Mouse (Mus musculus) spleen, postnatal 0 days (tissue): ENCODE data around the gene Gm17535. TPM values are rescaled to one million over a fixed set of nuclear protein-coding genes. Genes with fewer than 3 reads are reported as not detected.

Experiments
- polyA plus RNA-seq: library from polyadenylated mRNA; unstranded; fragments of >200 nt; fragmentation: Nextera tagmentation; extraction: Ambion mirVana; gene quantifications from 2 replicates; pipeline ENCODE4 v1.2.1, GENCODE M21; 2015

Gene Gm17535
- not detected in 2 replicates for polyA plus RNA-seq

DNA sequence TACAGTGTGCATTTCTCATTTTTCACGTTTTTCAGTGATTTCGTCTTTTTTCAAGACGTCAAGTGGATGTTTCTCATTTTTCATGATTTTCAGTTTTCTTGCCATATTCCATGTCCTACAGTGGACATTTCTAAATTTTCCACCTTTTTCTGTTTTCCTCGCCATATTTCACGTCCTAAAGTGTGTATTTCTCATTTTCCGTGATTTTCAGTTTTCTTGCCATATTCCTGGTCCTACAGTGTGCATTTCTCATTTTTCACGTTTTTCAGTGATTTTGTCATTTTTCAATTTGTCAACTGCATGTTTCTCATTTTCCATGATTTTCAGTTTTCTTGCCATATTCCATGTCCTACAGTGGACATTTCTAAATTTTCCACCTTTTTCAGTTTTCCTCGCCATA is at the start of gene Gm17535:
TSS of gene Gm17535 (plus strand) at position 301 of the 400 bp plus-strand sequence.

DNA sequence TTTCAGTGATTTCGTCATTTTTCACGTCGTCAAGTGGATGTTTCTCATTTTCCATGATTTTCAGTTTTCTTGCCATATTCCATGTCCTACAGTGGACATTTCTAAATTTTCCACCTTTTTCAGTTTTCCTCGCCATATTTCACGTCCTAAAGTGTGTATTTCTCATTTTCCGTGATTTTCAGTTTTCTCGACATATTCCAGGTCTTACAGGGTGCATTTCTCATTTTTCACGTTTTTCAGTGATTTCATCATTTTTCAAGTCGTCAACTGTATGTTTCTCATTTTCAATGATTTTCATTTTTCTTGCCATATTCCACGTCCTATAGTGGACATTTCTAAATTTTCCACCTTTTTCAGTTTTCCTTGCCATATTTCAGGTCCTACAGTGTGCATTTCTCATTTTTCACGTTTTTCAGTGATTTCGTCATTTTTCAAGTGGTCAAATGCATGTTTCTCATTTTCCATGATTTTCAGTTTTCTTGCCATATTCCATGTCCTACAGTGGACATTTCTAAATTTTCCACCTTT is 33.9 kb upstream of the Gm17535 start, which contains the start of gene Gm10722:
TSS of gene Gm10722 (plus strand) at position 478 of the 528 bp plus-strand sequence.

DNA sequence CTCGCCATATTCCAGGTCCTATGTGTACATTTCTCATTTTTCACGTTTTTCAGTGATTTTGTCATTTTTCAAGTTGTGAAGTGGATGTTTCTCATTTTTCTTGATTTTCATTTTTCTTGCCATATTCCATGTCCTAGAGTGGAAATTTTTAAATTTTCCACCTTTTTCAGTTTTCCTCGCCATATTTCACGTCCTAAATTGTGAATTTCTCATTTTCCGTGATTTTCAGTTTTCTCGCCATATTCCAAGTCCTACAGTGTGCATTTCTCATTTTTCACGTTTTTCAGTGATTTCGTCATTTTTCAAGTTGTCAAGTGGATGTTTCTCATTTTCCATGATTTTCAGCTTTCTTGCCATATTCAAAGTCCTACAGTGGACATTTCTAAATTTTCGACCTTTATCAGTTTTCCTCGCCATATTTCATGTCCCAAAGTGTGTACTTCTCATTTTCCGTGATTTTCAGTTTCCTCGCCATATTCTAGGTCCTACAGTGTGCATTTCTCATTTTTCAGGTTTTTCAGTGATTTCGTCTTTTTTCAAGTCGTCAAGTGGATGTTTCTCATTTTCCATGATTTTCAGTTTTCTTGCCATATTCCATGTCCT is 31.5 kb upstream of the Gm17535 start, which contains the start of gene Gm11168:
TSS of gene Gm11168 (plus strand) at position 553 of the 603 bp plus-strand sequence.

DNA sequence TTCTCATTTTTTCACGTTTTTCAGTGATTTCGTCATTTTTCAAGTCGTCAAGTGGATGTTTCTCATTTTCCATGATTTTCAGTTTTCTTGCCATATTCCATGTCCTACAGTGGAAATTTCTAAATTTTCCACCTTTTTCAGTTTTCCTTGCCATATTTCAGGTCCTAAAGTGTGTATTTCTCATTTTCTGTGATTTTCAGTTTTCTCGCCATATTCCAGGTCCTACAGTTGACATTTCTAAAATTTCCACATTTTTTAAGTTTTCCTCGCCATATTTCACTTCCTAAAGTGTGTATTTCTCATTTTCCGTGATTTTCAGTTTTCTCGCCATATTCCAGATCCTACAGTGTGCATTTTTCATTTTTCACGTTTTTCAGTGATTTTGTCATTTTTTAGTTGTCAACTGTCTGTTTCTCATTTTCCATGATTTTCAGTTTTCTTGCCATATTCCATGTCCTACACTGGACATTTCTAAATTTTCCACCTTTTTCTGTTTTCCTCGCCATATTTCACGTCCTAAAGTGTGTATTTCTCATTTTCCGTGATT is 21.6 kb upstream of the Gm17535 start, which contains the start of gene Gm10721:
TSS of gene Gm10721 (plus strand) at position 408 of the 547 bp plus-strand sequence.

GRCm38 (mm10) chr9:3015354-3015753 is 19.0 kb upstream of the Gm17535 start, which contains the start of gene Gm10720:
TSS of gene Gm10720 (plus strand) at chr9:3015654.

GRCm38 (mm10) chr9:3017108-3017507 is 17.3 kb upstream of the Gm17535 start, which contains the start of gene Gm10719:
TSS of gene Gm10719 (plus strand) at chr9:3017408.

GRCm38 (mm10) chr9:3023312-3023984 is 11.0 kb upstream of the Gm17535 start, which contains the start of gene Gm10718:
TSS of gene Gm10718 (plus strand) at chr9:3023547.

DNA sequence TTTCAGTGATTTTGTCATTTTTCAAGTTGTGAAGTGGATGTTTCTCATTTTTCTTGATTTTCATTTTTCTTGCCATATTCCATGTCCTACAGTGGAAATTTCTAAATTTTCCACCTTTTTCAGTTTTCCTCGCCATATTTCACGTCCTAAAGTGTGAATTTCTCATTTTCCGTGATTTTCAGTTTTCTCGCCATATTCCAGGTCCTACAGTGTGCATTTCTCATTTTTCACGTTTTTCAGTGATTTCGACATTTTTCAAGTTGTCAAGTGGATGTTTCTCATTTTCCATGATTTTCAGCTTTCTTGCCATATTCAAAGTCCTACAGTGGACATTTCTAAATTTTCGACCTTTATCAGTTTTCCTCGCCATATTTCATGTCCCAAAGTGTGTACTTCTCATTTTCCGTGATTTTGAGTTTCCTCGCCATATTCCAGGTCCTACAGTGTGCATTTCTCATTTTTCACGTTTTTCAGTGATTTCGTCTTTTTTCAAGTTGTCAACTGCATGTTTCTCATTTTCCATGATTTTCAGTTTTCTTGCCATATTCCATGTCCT is 9.4 kb upstream of the Gm17535 start, which contains the start of gene Gm10717:
TSS of gene Gm10717 (plus strand) at position 506 of the 556 bp plus-strand sequence.

GRCm38 (mm10) chr9:3036577-3036976 is 2.2 kb downstream of the Gm17535 start, which contains the start of gene Gm10715:
TSS of gene Gm10715 (plus strand) at chr9:3036877.

Other genes with a start within 250 kb of the Gm17535 start
- gene Gm10722, start 33.7 kb upstream of the Gm17535 start, polyA plus RNA-seq = not detected in 2 replicates
- gene Gm11168, start 31.3 kb upstream of the Gm17535 start, polyA plus RNA-seq = not detected in 2 replicates
- gene Gm10721, start 21.5 kb upstream of the Gm17535 start, polyA plus RNA-seq = 0.36 TPM in 1 of 2 replicates, not detected in the other
- 0.28 TPM in 1 of 2 replicates, not detected in the other for gene Gm10720, start 18.9 kb upstream of the Gm17535 start, polyA plus RNA-seq
- gene Gm10719, start 17.2 kb upstream of the Gm17535 start, polyA plus RNA-seq = 1.1 and 1.2 TPM in 2 replicates
- gene Gm10718, start 11.1 kb upstream of the Gm17535 start, polyA plus RNA-seq = 1.5 TPM in 1 of 2 replicates, not detected in the other
- gene Gm10717, start 9.2 kb upstream of the Gm17535 start, polyA plus RNA-seq = 0.85 and 1.2 TPM in 2 replicates
- not detected in 2 replicates for gene Gm10715, start 2.3 kb downstream of the Gm17535 start, polyA plus RNA-seq